Mouse (Mus musculus) Patski (cell line): ENCODE results near the gene Asb1. TPM values are rescaled to one million over a fixed set of nuclear protein-coding genes. Genes with fewer than 3 reads are reported as not detected.

Experiments used
- ATAC-seq: fragments of 100-300 bp; one replicate; pipeline ENCODE4 v1.8.0; 2021
- CTCF ChIA-PET: fragments of 350-600 bp; sonication (Branson Sonifier 250); formaldehyde crosslinking; loops from one replicate; lab custom pipeline; 2022; ENCODE audit warnings: inconsistent platforms; lab: Charles Lee
- POLR2A ChIA-PET: fragments of 350-600 bp; sonication (Branson Sonifier 250); formaldehyde crosslinking; loops from one replicate; lab custom pipeline; 2022; ENCODE audit warnings: antibody characterized with exemption, inconsistent platforms; lab: Charles Lee
- DNase-seq: peaks from one replicate; pipeline ENCODE4 v3.0.0-alpha.2; 2011; ENCODE audit warnings: low read depth, low spot score
- H3K27me3 ChIP-seq: fragments of 371-371 bp; one replicate; pipeline ENCODE4 v1.5.1; 2021
- CTCF ChIP-seq: fragments of 100-300 bp; IDR thresholded peaks from one replicate; pipeline ENCODE4 v1.5.1; 2021
- in situ Hi-C: fragments of 300-500 bp; cut with MboI; formaldehyde crosslinking; loops from 3 replicates; pipeline ENCODE4 v1.11.1; 2018; ENCODE audit warnings: low pct_unique_long_range_greater_than_20kb, mixed read lengths
- polyA plus RNA-seq: library from polyadenylated mRNA; unstranded; gene quantifications from one replicate; pipeline ENCODE4 v1.2.3, GENCODE M21; 2021

Gene Asb1
- polyA plus RNA-seq, 1 experiment from 2014 or later: 15.4 TPM

DNA sequence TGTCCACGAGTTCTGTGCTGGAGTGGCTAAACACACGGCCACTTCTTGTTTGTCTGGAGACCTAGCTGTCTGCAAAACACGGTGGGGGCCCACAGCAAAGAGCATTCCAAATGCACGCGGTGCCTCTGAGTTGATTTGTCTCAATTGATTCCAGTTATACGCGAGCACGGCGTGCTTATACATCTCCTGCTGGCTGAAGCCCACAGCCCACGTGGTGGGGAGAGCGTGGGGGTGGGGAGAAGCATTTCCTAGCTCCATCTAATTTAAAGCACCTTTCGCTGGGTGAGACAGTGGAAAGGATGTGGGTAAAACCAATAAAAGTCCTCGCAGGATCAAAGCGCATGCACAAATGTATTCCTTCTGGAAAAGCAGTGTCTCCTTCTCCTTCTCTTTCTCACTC, 65.3 kb downstream of the Asb1 start:
- ChIA-PET POLR2A (no interaction called here), CTCF (no interaction called here)
- no peaks in the 10 kb centered on the region for H3K27me3 ChIP-seq
- no peak for TF ChIP-seq CTCF
- no peak for ATAC-seq
- no peak for DNase-seq
- in situ Hi-C loops: no loop called here

- ATAC-seq (no peak), DNase-seq (no peak)
- in situ Hi-C loops: no loop called here
- TF ChIP-seq CTCF: no peak
- no peaks in the 10 kb centered on the region for H3K27me3 ChIP-seq
- ChIA-PET POLR2A (no interaction called here), CTCF (no interaction called here)
Observed at GRCm38 (mm10) chr1:91606701-91607100, 66.4 kb downstream of the Asb1 start.

- no peaks in the 10 kb centered on the region for H3K27me3 ChIP-seq
- in situ Hi-C loops: no loop called here
- TF ChIP-seq CTCF: no peak
- ChIA-PET POLR2A (no interaction called here), CTCF (no interaction called here)
- no peak for DNase-seq
- ATAC-seq: no peak
Observed at GRCm38 (mm10) chr1:91607141-91607540, 66.8 kb downstream of the Asb1 start.

Other genes starting within 250 kb of the Asb1 start
- 98.6 TPM for gene Scly, start 242.2 kb upstream of the Asb1 start, polyA plus RNA-seq
- 0.14 TPM for gene Espnl, start 218.5 kb upstream of the Asb1 start, polyA plus RNA-seq
- 27.2 TPM for gene Klhl30, start 189.5 kb upstream of the Asb1 start, polyA plus RNA-seq
- 0.50 TPM for gene Erfe, start 174.1 kb upstream of the Asb1 start, polyA plus RNA-seq
- 82.4 TPM for gene Ilkap, start 141.7 kb upstream of the Asb1 start, polyA plus RNA-seq
- gene Hes6, start 126.5 kb upstream of the Asb1 start, polyA plus RNA-seq: 52.9 TPM
- 9.7 TPM for gene Per2, start 81.2 kb upstream of the Asb1 start, polyA plus RNA-seq
- 19.0 TPM for gene Traf3ip1, start 45.9 kb upstream of the Asb1 start, polyA plus RNA-seq